Mouse (Mus musculus): ENCODE results near the gene Vhl.
"Not testable (repeated sequence)": the region's sequence is repeated elsewhere in the genome, so short reads cannot be mapped to it uniquely, and the experiment has no call there.

- TF ChIP-seq CTCF (conservative IDR thresholded peaks at IDR 0.05; ENCODE audit: low read length), result peak; percentile 36
- TF ChIP-seq NANOG (IDR thresholded peaks at IDR 0.05; ENCODE audit: borderline replicate concordance, low read length), result not testable (repeated sequence)
Measured at GRCm38 (mm10) chr6:113672029-113672428, 48.3 kb downstream of the Vhl start.
